In the genomic region with DNA sequence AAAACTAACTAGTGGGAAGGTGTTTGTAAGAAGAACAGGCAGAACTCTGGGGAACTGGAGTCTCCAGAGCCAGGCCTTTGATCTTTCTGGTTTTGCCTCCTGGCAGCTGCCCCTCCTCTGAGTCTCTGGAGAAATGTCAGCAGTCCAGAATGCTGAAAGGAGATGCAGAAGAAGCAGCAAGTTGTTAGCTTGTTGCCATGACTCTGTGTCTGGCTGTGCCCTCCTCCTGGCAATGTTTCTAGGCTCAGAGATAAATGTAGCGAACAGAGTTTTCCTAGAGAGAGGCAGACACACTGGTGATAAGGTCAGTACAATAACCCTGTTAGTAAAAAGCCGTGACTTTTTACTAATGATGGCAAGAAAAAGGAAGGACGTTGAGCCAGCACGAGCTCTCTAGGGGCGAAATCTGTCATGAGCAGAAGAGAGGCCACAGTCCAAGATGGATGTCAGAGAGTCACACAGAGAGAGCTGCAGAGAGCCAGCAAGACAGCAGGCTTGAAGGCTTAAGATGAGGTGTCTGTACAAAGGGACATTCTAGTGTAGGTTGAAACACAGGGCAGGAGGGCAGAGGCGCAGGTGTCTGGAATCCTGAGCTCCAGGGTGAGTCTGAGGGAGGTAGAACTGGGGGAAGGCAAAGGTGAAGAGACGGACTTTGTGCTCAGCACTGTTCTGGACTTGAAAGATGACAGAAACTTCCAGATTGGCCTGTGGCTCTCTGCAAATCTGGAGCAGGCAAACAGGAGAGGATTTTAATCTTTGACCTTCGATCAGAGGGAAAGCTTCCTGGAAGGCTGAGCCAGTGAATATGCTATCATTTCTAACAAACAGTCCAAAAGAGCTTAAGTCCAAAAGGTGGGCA, we compare ENCODE assay signal across 9 mouse cellular contexts.
DNase-seq lines count a peak whose midpoint lies in the region; ATAC-seq lines count a peak whose summit lies in the region.
"Had no signal": no experiment of that assay in that cellular context is flagged by ENCODE, and none has a peak within 500 bp of the region (broad histone marks: within the 10 kb centered on the region; RNA-seq: fewer than 3 reads in every experiment).

No protein-coding gene starts in this region.

- peak; percentile 68 for DNase-seq in adrenal gland, adult 2 months
- no peak for DNase-seq in adrenal gland, postnatal 4 days (ENCODE audit: low spot score in 2 of 2)
- peak; percentile 52 for DNase-seq in midbrain, embryonic 14.5 days
- DNase-seq in midbrain, embryonic 11.5 days (ENCODE audit: low spot score, missing footprints): no peak
- peak; percentile 81 to 91 for DNase-seq in kidney, adult 8-10 months
- no peak for DNase-seq in urinary bladder, postnatal 25 days (ENCODE audit: low spot score)

- 77% methylated on average over 8 of the region's 8 CpGs for WGBS in midbrain, embryonic 14.5 days
- WGBS in midbrain, embryonic 11.5 days: 85% methylated on average over 8 of the region's 8 CpGs
- WGBS in stomach, embryonic 16.5 days: 64% methylated on average over 8 of the region's 8 CpGs

- no peaks in the 10 kb centered on the region for H3K27me3 ChIP-seq in midbrain, embryonic 14.5 days (ENCODE audit: control insufficient read depth, insufficient read depth, low read length)
- H3K27me3 ChIP-seq in midbrain, embryonic 11.5 days (ENCODE audit: control insufficient read depth, insufficient read depth, low read length): no peaks in the 10 kb centered on the region
- no peaks in the 10 kb centered on the region for H3K27me3 ChIP-seq in stomach, embryonic 16.5 days (ENCODE audit: control insufficient read depth, insufficient read depth, low read length)
- H3K27me3 ChIP-seq: midbrain, embryonic 12.5 days had no signal

- H3K4me2 ChIP-seq in midbrain, embryonic 14.5 days (ENCODE audit: low read length): no peak overlapping the region
- no peak overlapping the region for H3K4me2 ChIP-seq in midbrain, embryonic 11.5 days
- no peak overlapping the region for H3K4me2 ChIP-seq in stomach, embryonic 16.5 days (ENCODE audit: low read depth, low read length)
- H3K4me2 ChIP-seq: midbrain, embryonic 12.5 days had no signal

- H3K36me3 ChIP-seq in midbrain, embryonic 14.5 days (ENCODE audit: control insufficient read depth, insufficient read depth, low read length): no peaks in the 10 kb centered on the region
- no peaks in the 10 kb centered on the region for H3K36me3 ChIP-seq in midbrain, embryonic 11.5 days (ENCODE audit: control insufficient read depth, insufficient read depth, low read length)
- H3K36me3 ChIP-seq in stomach, embryonic 16.5 days (ENCODE audit: control insufficient read depth, insufficient read depth, low read length): no peaks in the 10 kb centered on the region
- H3K36me3 ChIP-seq: midbrain, embryonic 12.5 days had no signal

- peak overlapping the region; percentile 33; the same call in 1 of the 2 replicates for H3K27ac ChIP-seq in midbrain, embryonic 14.5 days (replicated peaks; ENCODE audit: low read depth, low read length)
- H3K27ac ChIP-seq in midbrain, embryonic 11.5 days (ENCODE audit: low read depth, low read length): no peak overlapping the region
- no peak overlapping the region for H3K27ac ChIP-seq in stomach, embryonic 16.5 days (ENCODE audit: low read length)
- H3K27ac ChIP-seq: midbrain, embryonic 12.5 days had no signal

- H3K9ac ChIP-seq in midbrain, embryonic 14.5 days (replicated peaks; ENCODE audit: low read length): no peak overlapping the region
- no peak overlapping the region for H3K9ac ChIP-seq in midbrain, embryonic 11.5 days (ENCODE audit: low read length)
- H3K9ac ChIP-seq in stomach, embryonic 16.5 days (ENCODE audit: low read length): no peak overlapping the region
- H3K9ac ChIP-seq: midbrain, embryonic 12.5 days had no signal

- H3K9me3 ChIP-seq in midbrain, embryonic 14.5 days (ENCODE audit: control insufficient read depth, low read length): no peaks in the 10 kb centered on the region
- no peaks in the 10 kb centered on the region for H3K9me3 ChIP-seq in midbrain, embryonic 11.5 days (ENCODE audit: control insufficient read depth, low read length)
- no peaks in the 10 kb centered on the region for H3K9me3 ChIP-seq in stomach, embryonic 16.5 days (replicated peaks; ENCODE audit: control insufficient read depth, low read length)
- H3K9me3 ChIP-seq: midbrain, embryonic 12.5 days had no signal

- no peak for ATAC-seq in midbrain, embryonic 14.5 days (ENCODE audit: low FRiP score, low TSS enrichment)
- ATAC-seq in midbrain, embryonic 11.5 days (ENCODE audit: low FRiP score): no peak
- ATAC-seq in stomach, embryonic 16.5 days (ENCODE audit: insufficient read depth, low FRiP score): peak; percentile 57; the same call in 1 of the 2 replicates
- ATAC-seq in megakaryocyte, adult 5-6 weeks (ENCODE audit: poor library complexity, severe bottlenecking): no peak

- no peak overlapping the region for H3K4me3 ChIP-seq in midbrain, embryonic 14.5 days (replicated peaks; ENCODE audit: low read depth, low read length)
- H3K4me3 ChIP-seq in midbrain, embryonic 11.5 days (ENCODE audit: low read depth, low read length): no peak overlapping the region
- no peak overlapping the region for H3K4me3 ChIP-seq in stomach, embryonic 16.5 days (replicated peaks; ENCODE audit: low read length)
- H3K4me3 ChIP-seq: midbrain, embryonic 12.5 days had no signal

- peaks cover 17% of the 10 kb centered on the region for H3K4me1 ChIP-seq in midbrain, embryonic 14.5 days (ENCODE audit: control insufficient read depth, insufficient read depth, low read length)
- peaks cover 10% of the 10 kb centered on the region for H3K4me1 ChIP-seq in midbrain, embryonic 11.5 days (ENCODE audit: control insufficient read depth, insufficient read depth, low read length)
- peaks cover 10% of the 10 kb centered on the region; the same call in 1 of the 2 replicates for H3K4me1 ChIP-seq in stomach, embryonic 16.5 days (ENCODE audit: control insufficient read depth, insufficient read depth, low read length)

Comparison
In these comparisons a context has a peak if more than half of its experiments do, and no peak if none do; other contexts are left out.
1. DNase-seq: peak in adrenal gland, adult 2 months (single experiment), midbrain, embryonic 14.5 days (single experiment) and kidney, adult 8-10 months (2 of 2); none in adrenal gland, postnatal 4 days (0 of 2), midbrain, embryonic 11.5 days (single experiment) and urinary bladder, postnatal 25 days (single experiment).